Mouse (Mus musculus) CD4-positive naive resting alpha-beta T cell, adult 76 days (primary cell): Measurements from ENCODE around the gene Trip10. TPM values are rescaled to one million over a fixed set of nuclear protein-coding genes. Genes with fewer than 3 reads are reported as not detected.

Experiments
- total RNA-seq: library from RNA; stranded (reverse); gene quantifications from one replicate; pipeline ENCODE4 v1.2.4, GENCODE M21; 2023

Trip10 gene
- 3.5 TPM for total RNA-seq

GRCm38 (mm10) chr17:57249186-57250181, at the start of gene Trip10:
Trip10 (plus strand) TSS chr17:57249455.

GRCm38 (mm10) chr17:57228014-57228413, 21.2 kb upstream of the Trip10 start, which contains the start of gene C3:
C3 (minus strand) TSS chr17:57228136.

GRCm38 (mm10) chr17:57248201-57248699, 1.0 kb upstream of the Trip10 start, which contains the start of gene Gpr108:
Gpr108 (minus strand) TSS chr17:57248446.

GRCm38 (mm10) chr17:57278943-57279590, 29.8 kb downstream of the Trip10 start, which contains the start of gene Vav1:
Vav1 (plus strand) TSS chr17:57279100.

Other genes with a start within 250 kb of the Trip10 start
- not detected for gene Pspn, start 249.4 kb upstream of the Trip10 start, total RNA-seq
- gene Gtf2f1, start 238.2 kb upstream of the Trip10 start, total RNA-seq = 64.2 TPM
- gene Gm17949, start 238.0 kb upstream of the Trip10 start, total RNA-seq = not detected
- 118 TPM for gene Khsrp, start 217.9 kb upstream of the Trip10 start, total RNA-seq
- gene Slc25a41, start 207.8 kb upstream of the Trip10 start, total RNA-seq = not detected
- gene Crb3, start 190.3 kb upstream of the Trip10 start, total RNA-seq = 2.2 TPM
- 26.8 TPM for gene Slc25a23, start 189.6 kb upstream of the Trip10 start, total RNA-seq
- gene Dennd1c, start 170.9 kb upstream of the Trip10 start, total RNA-seq = 119 TPM
- gene Tubb4a, start 161.7 kb upstream of the Trip10 start, total RNA-seq = 2.1 TPM
- gene Tnfsf9, start 144.1 kb upstream of the Trip10 start, total RNA-seq = 0.88 TPM
- not detected for gene Cd70, start 99.7 kb upstream of the Trip10 start, total RNA-seq
- 0.50 TPM for gene Tnfsf14, start 55.3 kb upstream of the Trip10 start, total RNA-seq
- gene C3, start 21.3 kb upstream of the Trip10 start, total RNA-seq = 2.7 TPM
- gene Gpr108, start 1.0 kb upstream of the Trip10 start, total RNA-seq = 33.2 TPM
- 148 TPM for gene Vav1, start 29.6 kb downstream of the Trip10 start, total RNA-seq
- 7.6 TPM for gene Adgre1, start 109.2 kb downstream of the Trip10 start, total RNA-seq